49 mouse cellular contexts compared by ENCODE assay signal in the genomic region with DNA sequence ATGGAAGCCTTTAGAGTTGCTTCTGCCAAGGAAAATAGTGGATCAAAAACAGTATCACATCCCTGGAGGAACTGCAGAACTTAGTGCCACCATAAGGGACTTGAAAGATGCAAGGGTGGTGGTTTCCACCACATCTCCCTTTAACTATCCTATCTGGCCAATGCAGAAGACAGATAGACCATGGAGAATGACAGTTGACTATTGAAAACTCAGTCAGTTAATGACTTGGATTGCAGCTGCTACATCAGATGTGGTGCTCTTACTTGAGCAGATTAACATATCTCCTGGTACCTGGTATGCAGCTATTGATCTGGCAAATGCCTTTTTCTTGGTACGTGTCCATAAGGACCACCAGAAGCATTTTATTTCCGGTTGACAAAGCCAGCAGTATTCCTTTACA. TPM values are rescaled to one million over a fixed set of nuclear protein-coding genes. Genes with fewer than 3 reads are reported as not detected.
"Had no signal": no experiment of that assay in that cellular context is flagged by ENCODE, and none has a peak within 500 bp of the region (broad histone marks: within the 10 kb centered on the region; RNA-seq: fewer than 3 reads in every experiment).

No protein-coding gene starts in this region.

- ATAC-seq: hindbrain, embryonic 16.5 days; hindbrain, postnatal 0 days; inflammation-experienced regulatory T-cells, adult 6 months; intestine, embryonic 15.5 days; intestine, embryonic 16.5 days; intestine, postnatal 0 days had no signal

- H3K9me3 ChIP-seq: heart, embryonic 10.5 days; heart, embryonic 12.5 days; heart, embryonic 15.5 days; hindbrain, embryonic 10.5 days; hindbrain, embryonic 12.5 days; hindbrain, embryonic 13.5 days; hindbrain, embryonic 15.5 days; intestine, embryonic 15.5 days; kidney, embryonic 15.5 days had no signal

- H3K36me3 ChIP-seq: heart, embryonic 10.5 days; heart, embryonic 12.5 days; heart, embryonic 13.5 days; heart, embryonic 15.5 days; hindbrain, embryonic 10.5 days; hindbrain, embryonic 12.5 days; hindbrain, embryonic 13.5 days; hindbrain, embryonic 15.5 days; intestine, embryonic 15.5 days; kidney, embryonic 15.5 days had no signal

- H3K4me3 ChIP-seq: heart, embryonic 10.5 days; heart, embryonic 12.5 days; heart, embryonic 13.5 days; heart, embryonic 15.5 days; hindbrain, embryonic 10.5 days; hindbrain, embryonic 12.5 days; hindbrain, embryonic 13.5 days; hindbrain, embryonic 15.5 days; intestine, embryonic 15.5 days; kidney, embryonic 15.5 days; layer of hippocampus, adult 2 months; left cerebral cortex, adult 2 months had no signal

- H3K4me2 ChIP-seq: heart, embryonic 11.5 days; heart, embryonic 12.5 days; heart, embryonic 13.5 days; heart, embryonic 15.5 days; hindbrain, embryonic 12.5 days; hindbrain, embryonic 13.5 days; hindbrain, embryonic 14.5 days; hindbrain, embryonic 15.5 days; intestine, embryonic 15.5 days; kidney, embryonic 15.5 days had no signal

- H3K27me3 ChIP-seq: heart, embryonic 12.5 days; heart, embryonic 13.5 days; heart, embryonic 15.5 days; hindbrain, embryonic 12.5 days; hindbrain, embryonic 13.5 days; hindbrain, embryonic 15.5 days; intestine, embryonic 15.5 days; kidney, embryonic 15.5 days had no signal

- H3K27ac ChIP-seq: heart, embryonic 10.5 days; heart, embryonic 13.5 days; heart, embryonic 15.5 days; hindbrain, embryonic 10.5 days; hindbrain, embryonic 12.5 days; hindbrain, embryonic 13.5 days; hindbrain, embryonic 14.5 days; hindbrain, embryonic 15.5 days; hindbrain, postnatal 0 days; intestine, embryonic 15.5 days; kidney, embryonic 15.5 days; kidney, postnatal 0 days; layer of hippocampus, adult 2 months; left cerebral cortex, adult 2 months had no signal

- DNase-seq: heart, postnatal 10 days; heart, postnatal 14 days; heart, postnatal 36 days; heart, postnatal 4 days; kidney, adult 11 months; kidney, adult 18-20 months; kidney, adult 2 months; kidney, adult 8-10 months; kidney, adult 9 months; kidney, postnatal 10 days; kidney, postnatal 14 days; kidney, postnatal 25 days; kidney, postnatal 36 days; kidney, postnatal 4 days; layer of hippocampus, adult 9-11 months; layer of hippocampus, postnatal 36 days had no signal

- H3K4me1 ChIP-seq: heart, embryonic 10.5 days; heart, embryonic 12.5 days; heart, embryonic 13.5 days; heart, embryonic 15.5 days; hindbrain, embryonic 10.5 days; hindbrain, embryonic 12.5 days; hindbrain, embryonic 13.5 days; hindbrain, embryonic 15.5 days; intestine, embryonic 15.5 days; kidney, embryonic 15.5 days had no signal

- H3K9ac ChIP-seq: heart, embryonic 12.5 days; heart, embryonic 13.5 days; heart, embryonic 15.5 days; hindbrain, embryonic 12.5 days; hindbrain, embryonic 13.5 days; hindbrain, embryonic 14.5 days; hindbrain, embryonic 15.5 days; intestine, embryonic 15.5 days; kidney, embryonic 15.5 days had no signal

RNA-seq across cellular contexts. Expression of a gene that starts 16.5 kb away (rescaled TPM):
- total RNA-seq: heart, postnatal 10 days; heart, postnatal 14 days; heart, postnatal 25 days; heart, postnatal 36 days; heart, postnatal 4 days; hematopoietic stem cell, adult 5-6 weeks; layer of hippocampus, adult 18-20 months; layer of hippocampus, adult 2 months; layer of hippocampus, postnatal 14 days; layer of hippocampus, postnatal 25 days; layer of hippocampus, postnatal 36 days; left cerebral cortex, adult 18-20 months had no signal
- polyA plus RNA-seq: heart, embryonic 10.5 days; heart, embryonic 11.5 days; heart, embryonic 12.5 days; heart, embryonic 13.5 days; heart, embryonic 14.5 days; heart, embryonic 15.5 days; heart, embryonic 16.5 days; heart, postnatal 0 days; hindbrain, embryonic 10.5 days; hindbrain, embryonic 12.5 days; hindbrain, embryonic 13.5 days; hindbrain, embryonic 14.5 days; hindbrain, embryonic 16.5 days; inflammation-experienced regulatory T-cells, adult 6 months; intestine, embryonic 14.5 days; intestine, embryonic 15.5 days; intestine, embryonic 16.5 days; intestine, postnatal 0 days; kidney, embryonic 14.5 days; kidney, embryonic 15.5 days; kidney, embryonic 16.5 days; kidney, postnatal 0 days; large intestine, adult 2 months had no signal
